15 mouse cellular contexts compared by ENCODE assay signal in the genomic region with DNA sequence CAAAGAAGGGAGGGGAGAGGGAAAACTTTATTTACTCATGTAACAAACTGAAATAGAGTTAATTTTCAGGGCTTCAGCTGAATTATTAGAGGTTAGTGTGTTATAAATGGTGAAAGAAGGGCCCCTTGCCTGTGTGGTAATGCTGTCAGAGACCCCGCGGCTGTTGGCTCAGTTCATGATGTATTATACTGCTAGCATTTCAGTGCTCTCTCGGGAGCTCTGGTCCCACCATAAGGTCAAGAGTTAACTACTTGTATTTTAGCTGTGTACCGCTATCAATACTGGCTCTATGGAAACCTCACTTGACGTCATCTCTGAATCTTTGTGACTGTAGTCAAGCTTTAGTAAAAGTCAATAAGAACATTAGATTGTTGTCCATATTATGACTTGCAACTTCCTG.
A peak's percentile ranks its signal among the peaks of the same experiment; 100 is the strongest.
DNase-seq lines count a peak whose midpoint lies in the region; ATAC-seq and TF ChIP-seq lines count a peak whose summit lies in the region.
"Had no signal": no experiment of that assay in that cellular context is flagged by ENCODE, and none has a peak within 500 bp of the region (broad histone marks: within the 10 kb centered on the region; RNA-seq: fewer than 3 reads in every experiment).

No protein-coding gene starts in this region.

- H3K4me1 ChIP-seq in kidney, postnatal 0 days (replicated peaks; ENCODE audit: insufficient read depth, low read length): no peaks in the 10 kb centered on the region
- H3K4me1 ChIP-seq: heart, embryonic 10.5 days; liver, embryonic 12.5 days had no signal

- no peak for ATAC-seq in kidney, postnatal 0 days (replicated peaks; ENCODE audit: low FRiP score, low read depth)
- no peak for ATAC-seq in frontal cortex, adult (ENCODE audit: low TSS enrichment)
- ATAC-seq: liver, embryonic 12.5 days had no signal

- no peak overlapping the region for H3K9ac ChIP-seq in kidney, postnatal 0 days (ENCODE audit: low read depth, low read length)
- H3K9ac ChIP-seq: embryonic facial prominence, embryonic 13.5 days; liver, embryonic 12.5 days had no signal

- 18% methylated on average over 5 of the region's 5 CpGs for WGBS in kidney, postnatal 0 days

- no peak overlapping the region for H3K4me2 ChIP-seq in kidney, postnatal 0 days (ENCODE audit: low read length)
- H3K4me2 ChIP-seq: embryonic facial prominence, embryonic 13.5 days; liver, embryonic 12.5 days had no signal

- no peaks in the 10 kb centered on the region for H3K9me3 ChIP-seq in kidney, postnatal 0 days (replicated peaks; ENCODE audit: low read length)
- H3K9me3 ChIP-seq: embryonic facial prominence, embryonic 13.5 days; heart, embryonic 10.5 days; liver, embryonic 12.5 days had no signal

- H3K4me3 ChIP-seq in kidney, postnatal 0 days (replicated peaks; ENCODE audit: low read depth, low read length): no peak overlapping the region
- H3K4me3 ChIP-seq: embryonic facial prominence, embryonic 13.5 days; heart, embryonic 10.5 days; liver, embryonic 12.5 days had no signal

- peak; percentile 21 for DNase-seq in kidney, postnatal 0 days (ENCODE audit: low spot score)
- DNase-seq in kidney, postnatal 10 days: no peak
- peak; percentile 75 for DNase-seq in embryo, embryonic 10.5 days (ENCODE audit: low spot score)
- DNase-seq in embryo, embryonic 9.5 days (ENCODE audit: extremely low spot score): peak; percentile 32
- peak; percentile 89 for DNase-seq in mesoderm, embryonic 11.5 days (ENCODE audit: low read depth, low spot score)
- DNase-seq in urinary bladder, postnatal 10 days (ENCODE audit: low spot score): no peak
- DNase-seq: cerebellum, adult 9-11 months; gastrocnemius, postnatal 25 days; heart, postnatal 10 days; kidney, adult 2 months; kidney, postnatal 36 days had no signal

- TF ChIP-seq CTCF in kidney, postnatal 0 days (IDR thresholded peaks at IDR 0.05; ENCODE audit: low read depth): no peak

- no peak overlapping the region for H3K27ac ChIP-seq in kidney, postnatal 0 days
- H3K27ac ChIP-seq: embryonic facial prominence, embryonic 13.5 days; heart, embryonic 10.5 days; liver, embryonic 12.5 days had no signal

- H3K36me3 ChIP-seq in kidney, postnatal 0 days (ENCODE audit: insufficient read depth, low read length): no peaks in the 10 kb centered on the region
- H3K36me3 ChIP-seq: embryonic facial prominence, embryonic 13.5 days; heart, embryonic 10.5 days; liver, embryonic 12.5 days had no signal

- no peaks in the 10 kb centered on the region for H3K27me3 ChIP-seq in kidney, postnatal 0 days (ENCODE audit: insufficient read depth, low read length)
- H3K27me3 ChIP-seq: embryonic facial prominence, embryonic 13.5 days; liver, embryonic 12.5 days had no signal

Comparison
In these comparisons a context has a peak if more than half of its experiments do, and no peak if none do; other contexts are left out.
1. DNase-seq: peak in kidney, postnatal 0 days (single experiment), embryo, embryonic 10.5 days (single experiment), embryo, embryonic 9.5 days (single experiment) and mesoderm, embryonic 11.5 days (single experiment); none in kidney, postnatal 10 days (single experiment) and urinary bladder, postnatal 10 days (single experiment).